Mouse (Mus musculus): ENCODE measurements around the gene Mymx. TPM values are rescaled to one million over a fixed set of nuclear protein-coding genes. Genes with fewer than 3 reads are reported as not detected.

Gene Mymx
- polyA plus RNA-seq (2012; rRNA removed), result 0.67 TPM in 1 of 2 replicates, not detected in the other

GRCm38 (mm10) chr17:45601877-45602304, at the start of gene Mymx:
Gene Mymx (minus strand): TSS chr17:45602102.

GRCm38 (mm10) chr17:45599446-45600242, 2.3 kb downstream of the Mymx start, which contains the start of gene Slc29a1:
Gene Slc29a1 (minus strand): TSS chr17:45599606.

GRCm38 (mm10) chr17:45573087-45573779, 28.7 kb downstream of the Mymx start, which contains the start of gene Hsp90ab1:
Gene Hsp90ab1 (minus strand): TSS chr17:45573271.

GRCm38 (mm10) chr17:45563655-45564530, 38.0 kb downstream of the Mymx start, which contains the start of gene Slc35b2:
Gene Slc35b2 (plus strand): TSS chr17:45563874.

GRCm38 (mm10) chr17:45555452-45556106, 46.3 kb downstream of the Mymx start, which contains the start of gene Nfkbie:
Gene Nfkbie (plus strand): TSS chr17:45555703.

Other genes starting within 250 kb of the Mymx start
- gene Cdc5l, start 168.4 kb downstream of the Mymx start, polyA plus RNA-seq (2012; rRNA removed), result 6.5 and 8.0 TPM in 2 replicates
- gene Spats1, start 126.7 kb downstream of the Mymx start, polyA plus RNA-seq (2012; rRNA removed), result not detected in 2 replicates
- gene Aars2, start 95.3 kb downstream of the Mymx start, polyA plus RNA-seq (2012; rRNA removed), result 27.4 and 28.5 TPM in 2 replicates
- 12.6 and 15.7 TPM in 2 replicates for gene Tcte1, start 78.7 kb downstream of the Mymx start, polyA plus RNA-seq (2012; rRNA removed)
- gene Tmem151b, start 52.4 kb downstream of the Mymx start, polyA plus RNA-seq (2012; rRNA removed), result 2.6 and 2.7 TPM in 2 replicates
- 6.7 and 7.2 TPM in 2 replicates for gene Nfkbie, start 46.4 kb downstream of the Mymx start, polyA plus RNA-seq (2012; rRNA removed)
- gene Slc35b2, start 38.2 kb downstream of the Mymx start, polyA plus RNA-seq (2012; rRNA removed), result 206 and 322 TPM in 2 replicates
- gene Hsp90ab1, start 28.8 kb downstream of the Mymx start, polyA plus RNA-seq (2012; rRNA removed), result 340 and 531 TPM in 2 replicates
- gene Slc29a1, start 2.5 kb downstream of the Mymx start, polyA plus RNA-seq (2012; rRNA removed), result 198 and 207 TPM in 2 replicates
- gene Capn11, start 57.2 kb upstream of the Mymx start, polyA plus RNA-seq (2012; rRNA removed), result 0.05 and 0.07 TPM in 2 replicates
- gene Mrpl14, start 84.2 kb upstream of the Mymx start, polyA plus RNA-seq (2012; rRNA removed), result 167 and 188 TPM in 2 replicates
- gene Tmem63b, start 84.8 kb upstream of the Mymx start, polyA plus RNA-seq (2012; rRNA removed), result 67.3 and 96.1 TPM in 2 replicates
- gene 1600014C23Rik, start 131.7 kb upstream of the Mymx start, polyA plus RNA-seq (2012; rRNA removed), result not detected in 2 replicates

Measured in ovary, adult 2 months (tissue).